Mouse (Mus musculus) right cerebral cortex, postnatal 36 days (tissue): ENCODE results near the gene Il2rb.

Experiments used
- DNase-seq, 2 experiments: peaks; one replicate each; pipeline ENCODE4 v3.0.0; 2022; ENCODE audit warnings: low spot score in 2 of 2, mixed read lengths in 1 of 2

Il2rb gene

GRCm38 (mm10) chr15:78481448-78482000 is 13.5 kb downstream of the Il2rb start:
- no peak for DNase-seq

- DNase-seq: no peak
Measured at GRCm38 (mm10) chr15:78480991-78481390, 14.1 kb downstream of the Il2rb start.

DNA sequence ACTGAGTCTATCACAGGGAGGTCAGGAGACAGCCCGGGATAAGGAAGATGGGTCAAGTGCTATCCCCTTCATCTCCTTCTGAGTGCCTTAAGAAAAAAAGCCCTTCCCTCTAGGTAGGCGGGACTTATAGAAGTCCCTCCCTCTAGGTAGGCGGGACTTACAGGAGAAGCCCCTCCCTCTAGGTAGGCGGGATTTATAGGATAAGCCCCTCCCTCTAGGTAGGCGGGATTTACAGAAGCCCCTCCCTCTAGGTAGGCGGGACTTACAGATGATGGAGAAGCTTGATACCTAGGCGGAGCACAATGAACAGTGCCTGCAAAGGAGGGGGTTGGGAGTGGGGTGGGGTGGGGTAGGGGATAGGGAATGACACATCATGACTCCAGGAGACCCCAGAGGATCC is 15.0 kb downstream of the Il2rb start:
- DNase-seq: no peak

DNA sequence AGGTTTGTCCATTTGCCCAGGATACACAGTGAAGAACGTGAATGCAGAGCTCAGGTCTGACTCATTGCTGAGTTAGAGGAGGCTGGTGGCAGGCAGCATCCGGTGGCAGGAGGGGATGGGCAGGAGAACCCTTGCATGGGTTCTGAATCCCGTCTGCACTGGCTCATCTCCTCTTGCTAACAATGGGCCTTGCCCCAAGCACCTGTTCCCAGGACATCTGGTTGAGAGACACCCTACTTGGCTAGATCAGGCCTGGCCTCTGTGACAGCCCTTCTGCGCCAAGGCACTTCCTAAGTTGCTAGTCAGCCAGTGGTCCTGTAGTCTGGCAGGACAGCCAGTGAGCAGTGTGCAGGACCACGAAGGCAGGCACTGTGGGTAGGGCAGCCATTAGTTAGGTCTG is 15.6 kb downstream of the Il2rb start:
- DNase-seq: no peak

DNA sequence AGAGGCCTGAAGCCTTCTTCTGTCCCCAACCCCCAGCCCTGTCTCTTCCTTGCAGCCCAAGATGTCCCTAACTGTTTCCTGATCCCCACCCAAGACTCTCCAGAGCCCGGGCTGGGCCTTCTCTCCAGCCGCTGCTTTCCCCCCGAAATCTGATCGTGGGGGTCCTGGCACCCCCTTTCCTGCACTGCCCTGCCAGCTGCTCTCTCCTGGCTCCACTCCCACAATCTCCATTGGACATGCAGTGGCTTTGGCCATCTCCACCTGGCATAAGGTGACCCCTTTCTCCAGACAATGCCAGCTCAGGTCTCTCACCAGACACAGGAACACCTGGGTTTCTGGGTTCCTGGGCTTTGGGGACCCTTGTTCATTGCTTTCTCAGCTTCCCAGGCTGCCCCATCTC is 17.0 kb downstream of the Il2rb start:
- no peak for DNase-seq

GRCm38 (mm10) chr15:78476878-78477277 is 18.2 kb downstream of the Il2rb start:
- DNase-seq: no peak

- DNase-seq: no peak
Measured at GRCm38 (mm10) chr15:78475604-78476031, 19.5 kb downstream of the Il2rb start.

GRCm38 (mm10) chr15:78473442-78473841 is 21.6 kb downstream of the Il2rb start:
- DNase-seq: no peak

GRCm38 (mm10) chr15:78471902-78472301 is 23.2 kb downstream of the Il2rb start:
- DNase-seq: no peak

- DNase-seq: no peak
Measured at GRCm38 (mm10) chr15:78470495-78471276, 24.4 kb downstream of the Il2rb start.

- no peak for DNase-seq
Measured at GRCm38 (mm10) chr15:78468379-78468937, 26.6 kb downstream of the Il2rb start, which contains the start of gene Tmprss6. Gene Tmprss6 (minus strand): TSS chr15:78468634.

DNA sequence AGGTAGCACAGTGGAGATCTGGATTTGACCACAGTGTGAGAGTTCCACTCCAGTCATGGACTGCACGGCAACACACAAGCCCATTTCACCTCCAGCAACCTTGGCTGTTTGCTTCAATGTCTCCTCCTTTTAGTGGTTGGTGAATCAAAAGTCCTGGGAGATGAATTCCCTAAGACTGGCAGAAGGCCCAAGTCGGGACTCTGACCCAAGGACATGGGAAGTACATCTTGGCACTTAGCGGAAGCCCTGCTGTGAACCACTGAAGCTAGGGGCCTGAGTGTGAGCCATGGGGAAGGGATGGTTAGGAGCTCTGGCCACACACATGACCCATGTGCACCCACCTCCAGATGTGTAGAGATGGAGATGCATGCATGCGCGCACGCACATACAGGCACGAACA is 27.5 kb downstream of the Il2rb start:
- DNase-seq: no peak

- DNase-seq: no peak
Measured at GRCm38 (mm10) chr15:78466809-78467208, 28.3 kb downstream of the Il2rb start.

DNA sequence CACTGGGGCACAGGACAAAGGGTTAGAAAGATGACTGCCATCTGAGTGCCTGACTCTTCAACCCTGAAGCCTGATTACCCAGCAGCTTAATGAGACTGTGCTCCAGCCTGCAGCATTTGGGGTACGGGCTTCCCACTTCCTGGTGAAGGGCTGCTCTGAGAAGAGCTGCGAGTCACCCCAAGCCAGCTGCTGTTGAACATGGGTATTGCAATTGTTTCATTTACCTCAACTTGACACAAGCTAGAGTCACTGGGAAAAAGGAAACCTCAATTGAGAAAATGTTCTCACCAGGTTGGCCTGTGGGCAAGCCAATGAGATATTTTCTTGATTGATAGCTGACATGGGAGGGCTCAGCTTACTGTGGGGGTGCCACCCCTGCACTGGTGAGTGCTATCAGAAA is 32.1 kb downstream of the Il2rb start:
- no peak for DNase-seq

GRCm38 (mm10) chr15:78457193-78457592 is 37.9 kb downstream of the Il2rb start:
- DNase-seq: no peak

DNA sequence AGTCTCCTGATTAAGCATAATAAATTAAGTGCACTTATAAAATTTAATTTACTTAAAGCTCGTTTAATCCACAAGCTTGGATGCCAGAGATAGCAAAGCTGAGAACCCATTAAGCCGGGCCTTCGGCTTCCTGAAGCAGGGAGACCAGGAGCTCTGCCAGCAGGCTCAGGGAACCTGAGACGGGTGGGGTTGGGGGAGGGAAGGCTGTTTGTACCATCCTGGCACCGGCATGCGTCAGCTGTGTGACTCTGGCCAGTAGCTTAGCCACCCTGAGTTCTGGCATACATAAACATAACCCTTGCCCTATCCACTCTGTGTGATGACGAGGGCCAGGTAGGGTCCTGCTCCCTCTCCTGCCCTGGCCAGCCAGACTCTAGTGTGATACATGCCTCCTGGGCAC is 39.0 kb downstream of the Il2rb start:
- DNase-seq: no peak

DNA sequence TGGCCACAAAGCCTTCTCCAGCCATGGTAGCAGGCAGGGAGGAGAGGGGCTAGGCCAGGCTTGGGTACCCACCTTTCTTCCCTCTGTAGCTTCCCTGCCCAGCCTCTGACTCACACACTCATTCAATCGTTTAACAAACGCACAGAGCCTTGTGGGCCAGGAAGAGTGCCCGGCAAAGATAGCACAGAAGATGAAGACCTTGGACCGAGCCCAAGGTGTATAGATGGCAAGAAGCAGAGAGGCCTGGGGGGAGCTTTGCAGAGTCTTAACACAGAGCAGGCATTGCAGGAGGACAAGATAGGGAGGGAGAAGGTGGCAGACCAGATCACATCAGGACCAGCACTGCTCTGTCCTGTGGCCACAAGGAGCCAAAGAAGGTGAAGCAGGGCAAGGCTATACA is 39.9 kb downstream of the Il2rb start:
- DNase-seq: no peak

- DNase-seq: no peak
Measured at GRCm38 (mm10) chr15:78452929-78453328, 42.1 kb downstream of the Il2rb start.

DNA sequence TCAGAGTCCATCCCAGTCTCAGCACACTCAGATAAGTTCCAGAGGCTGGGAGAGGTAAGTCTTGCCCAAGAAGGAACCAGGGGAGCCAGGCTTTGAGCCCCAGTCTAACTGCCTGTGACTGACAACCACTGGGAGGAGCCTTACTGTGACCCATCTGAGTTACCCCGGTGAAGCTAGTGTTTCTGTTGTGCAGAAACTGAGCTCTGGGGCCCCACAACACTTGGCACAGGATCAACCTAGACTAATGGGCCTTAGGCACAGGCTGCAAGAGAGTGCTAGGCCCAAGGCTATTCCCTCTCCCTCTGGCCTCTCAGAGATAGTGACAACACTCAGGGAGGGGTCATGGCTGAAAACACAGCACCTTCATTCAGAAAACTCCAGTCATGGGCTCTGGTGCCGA is 43.9 kb downstream of the Il2rb start:
- DNase-seq: no peak

- no peak for DNase-seq
Measured at GRCm38 (mm10) chr15:78450419-78450768, 44.7 kb downstream of the Il2rb start.

- DNase-seq: no peak
Measured at GRCm38 (mm10) chr15:78449694-78450418, 45.2 kb downstream of the Il2rb start.

DNA sequence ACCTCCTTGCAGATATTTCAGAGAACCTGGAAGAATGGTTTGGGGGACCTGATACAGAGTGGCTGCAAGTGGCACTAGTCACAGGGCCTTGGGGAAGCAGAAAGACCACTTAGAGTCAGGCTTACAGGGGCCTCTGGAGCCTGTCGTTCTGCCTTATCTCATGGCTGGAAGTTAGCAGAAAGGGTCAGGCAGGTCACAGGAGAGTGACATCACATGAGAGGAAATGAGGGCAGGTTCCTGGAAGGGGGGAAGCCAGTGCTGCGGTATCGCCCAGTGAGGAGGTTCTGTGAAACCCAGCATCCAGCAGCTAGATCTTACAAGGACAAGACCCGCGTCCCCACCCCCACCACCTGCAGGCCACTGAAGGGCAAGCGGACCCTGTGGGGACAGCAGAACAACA is 45.9 kb downstream of the Il2rb start:
- DNase-seq: no peak
